Mouse (Mus musculus) CH12.LX (cell line): Measurements from ENCODE around the gene Tet1. TPM values are rescaled to one million over a fixed set of nuclear protein-coding genes. Genes with fewer than 3 reads are reported as not detected.
A peak's percentile ranks its signal among the peaks of the same experiment; 100 is the strongest.
"Not testable (repeated sequence)": the region's sequence is repeated elsewhere in the genome, so short reads cannot be mapped to it uniquely, and the experiment has no call there.

ENCODE experiments used
- DNase-seq: peaks from one replicate; pipeline ENCODE4 v3.0.0-alpha.2; 2013; ENCODE audit errors: extremely low read depth
- H3K27ac ChIP-seq: 2 replicates; pipeline ENCODE4 v1.5.1; 2012; ENCODE audit warnings: low read depth, mild to moderate bottlenecking, control low read depth, moderate library complexity; ENCODE audit not compliant: insufficient read depth
- H3K27me3 ChIP-seq: replicated peaks from 2 replicates; pipeline ENCODE3; 2012; ENCODE audit warnings: inconsistent platforms
- H3K36me3 ChIP-seq, 2 experiments: replicated peaks in 1 of 2; 2 replicates each; pipeline versions ENCODE3 to v1.6.1; 2012; ENCODE audit warnings: inconsistent platforms in 1 of 2, low read length in 1 of 2, mild to moderate bottlenecking in 1 of 2, mixed read lengths in 1 of 2, moderate library complexity in 1 of 2; ENCODE audit not compliant: control insufficient read depth in 1 of 2, insufficient read depth in 1 of 2
- H3K4me1 ChIP-seq, 2 experiments: 2 replicates each; pipeline ENCODE4 v1.6.1; 2012; ENCODE audit warnings: inconsistent platforms in 1 of 2, moderate library complexity in 1 of 2; ENCODE audit not compliant: insufficient read depth in 2 of 2, control insufficient read depth in 1 of 2
- H3K4me2 ChIP-seq: 2 replicates; pipeline ENCODE4 v1.6.1; 2012; ENCODE audit warnings: low read depth, mild to moderate bottlenecking, control low read depth; ENCODE audit not compliant: poor library complexity, insufficient read depth, severe bottlenecking
- H3K4me3 ChIP-seq, 3 experiments: fragments of 150-350 bp in 1 of 3; sonication (generic) in 1 of 3; replicated peaks in 1 of 3; 2 replicates each; pipeline versions ENCODE3 to v1.5.1; 2011 to 2012; ENCODE audit warnings: low read depth in 2 of 3, low read length in 2 of 3, mild to moderate bottlenecking in 2 of 3, moderate library complexity in 2 of 3, control low read depth in 1 of 3, improper control_type of control experiment in 1 of 3, inconsistent platforms in 1 of 3, mixed read lengths in 1 of 3; ENCODE audit not compliant: poor library complexity in 1 of 3
- H3K79me2 ChIP-seq: replicated peaks from 2 replicates; pipeline ENCODE4 v1.6.1; 2012; ENCODE audit warnings: mild to moderate bottlenecking, moderate library complexity; ENCODE audit not compliant: control insufficient read depth, poor library complexity, insufficient read depth, severe bottlenecking; ENCODE audit errors: extremely low read depth
- H3K9ac ChIP-seq: 2 replicates; pipeline ENCODE4 v1.6.1; 2012; ENCODE audit warnings: low read depth, mild to moderate bottlenecking, control low read depth, moderate library complexity; ENCODE audit not compliant: insufficient read depth
- H3K9me3 ChIP-seq: replicated peaks from 2 replicates; pipeline ENCODE3; 2012; ENCODE audit warnings: low read length, inconsistent platforms, mixed read lengths
- ZNF384 ChIP-seq: IDR thresholded peaks from 2 replicates; pipeline ENCODE4 v1.6.1; 2012; ENCODE audit warnings: low read depth, low read length, improper control_type of control experiment, inconsistent platforms
- dilution Hi-C: fragments of 300-500 bp; cut with MboI; formaldehyde crosslinking; loops from 2 replicates; pipeline ENCODE4 v1.14.3; 2020; ENCODE audit warnings: low sequenced_read_pairs; ENCODE audit not compliant: extremely low pct_unique_long_range_greater_than_20kb, extremely low pct_ligation_motif_present
- in situ Hi-C: fragments of 300-500 bp; cut with MboI; formaldehyde crosslinking; loops from 3 replicates; pipeline ENCODE4 v1.14.3; 2019; ENCODE audit warnings: low sequenced_read_pairs, low pct_ligation_motif_present, low pct_unique_long_range_greater_than_20kb, mixed read lengths
- polyA plus RNA-seq: library from polyadenylated mRNA; unstranded; fragments of >175 nt; gene quantifications from 2 replicates; pipeline ENCODE4 v1.2.1, GENCODE M21; 2012; ENCODE audit warnings: low read depth; ENCODE audit not compliant: insufficient read length
- total RNA-seq, 2 experiments: library from RNA; depleted of rRNA; stranded (reverse); fragments of 300-350 nt in 1 of 2; fragments of >200 nt in 1 of 2; gene quantifications; 2 replicates each; pipeline ENCODE4 v1.2.3; 2012 to 2014

The Tet1 gene
- total and polyA plus RNA-seq, 3 experiments = 0.23 to 0.55 (median 0.34) TPM

GRCm38 (mm10) chr10:62781776-62782175, 127.0 kb downstream of the Tet1 start:
- peak; percentile 38 for DNase-seq
- H3K4me2 ChIP-seq, H3K9ac ChIP-seq, H3K4me1 ChIP-seq, H3K27ac ChIP-seq, H3K79me2 ChIP-seq, H3K9me3 ChIP-seq, in situ Hi-C loops, H3K27me3 ChIP-seq, H3K4me3 ChIP-seq, dilution Hi-C loops: not testable (repeated sequence)
- H3K36me3 ChIP-seq = peaks cover 59 to 89% of the 10 kb centered on the region in 2 experiments
- TF ChIP-seq ZNF384 = peak; percentile 54

Other genes starting within 250 kb of the Tet1 start
- 0.17 TPM in 2 replicates for gene Stox1, start 182.9 kb downstream of the Tet1 start, total RNA-seq (2012; rRNA removed)
- not detected in 2 replicates for gene Stox1, start 182.9 kb downstream of the Tet1 start, total RNA-seq (2014; rRNA removed)
- not detected in 2 replicates for gene Stox1, start 182.9 kb downstream of the Tet1 start, polyA plus RNA-seq
- gene Ccar1, start 116.7 kb downstream of the Tet1 start, total RNA-seq (2012; rRNA removed) = 41.5 and 57.0 TPM in 2 replicates
- gene Ccar1, start 116.7 kb downstream of the Tet1 start, total RNA-seq (2014; rRNA removed) = 43.1 and 48.4 TPM in 2 replicates
- 125 and 134 TPM in 2 replicates for gene Ccar1, start 116.7 kb downstream of the Tet1 start, polyA plus RNA-seq
- 9.8 and 12.0 TPM in 2 replicates for gene Slc25a16, start 11.6 kb upstream of the Tet1 start, total RNA-seq (2012; rRNA removed)
- gene Slc25a16, start 11.6 kb upstream of the Tet1 start, total RNA-seq (2014; rRNA removed) = 27.0 TPM in 2 replicates
- gene Slc25a16, start 11.6 kb upstream of the Tet1 start, polyA plus RNA-seq = 12.1 and 16.8 TPM in 2 replicates
- 31.7 and 38.6 TPM in 2 replicates for gene Dna2, start 38.0 kb upstream of the Tet1 start, total RNA-seq (2012; rRNA removed)
- gene Dna2, start 38.0 kb upstream of the Tet1 start, total RNA-seq (2014; rRNA removed) = 38.6 and 41.2 TPM in 2 replicates
- gene Dna2, start 38.0 kb upstream of the Tet1 start, polyA plus RNA-seq = 33.1 and 33.4 TPM in 2 replicates
- gene Rufy2, start 71.2 kb upstream of the Tet1 start, total RNA-seq (2012; rRNA removed) = 4.9 and 5.6 TPM in 2 replicates
- 5.8 and 9.0 TPM in 2 replicates for gene Rufy2, start 71.2 kb upstream of the Tet1 start, total RNA-seq (2014; rRNA removed)
- 6.8 and 7.1 TPM in 2 replicates for gene Rufy2, start 71.2 kb upstream of the Tet1 start, polyA plus RNA-seq
- 12.8 and 15.1 TPM in 2 replicates for gene Hnrnph3, start 115.2 kb upstream of the Tet1 start, total RNA-seq (2012; rRNA removed)
- gene Hnrnph3, start 115.2 kb upstream of the Tet1 start, total RNA-seq (2014; rRNA removed) = 9.5 and 11.7 TPM in 2 replicates
- gene Hnrnph3, start 115.2 kb upstream of the Tet1 start, polyA plus RNA-seq = 37.8 and 55.2 TPM in 2 replicates
- gene Pbld2, start 115.3 kb upstream of the Tet1 start, total RNA-seq (2012; rRNA removed) = 0.55 and 0.72 TPM in 2 replicates
- gene Pbld2, start 115.3 kb upstream of the Tet1 start, total RNA-seq (2014; rRNA removed) = 0.19 and 0.76 TPM in 2 replicates
- gene Pbld2, start 115.3 kb upstream of the Tet1 start, polyA plus RNA-seq = 0.26 TPM in 1 of 2 replicates, not detected in the other
- 0.04 and 0.25 TPM in 2 replicates for gene Pbld1, start 151.2 kb upstream of the Tet1 start, total RNA-seq (2012; rRNA removed)
- not detected in 2 replicates for gene Pbld1, start 151.2 kb upstream of the Tet1 start, total RNA-seq (2014; rRNA removed)
- gene Pbld1, start 151.2 kb upstream of the Tet1 start, polyA plus RNA-seq = 0.49 TPM in 1 of 2 replicates, not detected in the other
- not detected in 2 replicates for gene Atoh7, start 190.7 kb upstream of the Tet1 start, total RNA-seq (2012; rRNA removed)
- gene Atoh7, start 190.7 kb upstream of the Tet1 start, total RNA-seq (2014; rRNA removed) = not detected in 2 replicates
- not detected in 2 replicates for gene Atoh7, start 190.7 kb upstream of the Tet1 start, polyA plus RNA-seq